Mouse (Mus musculus) cerebellum, adult 2 months (tissue): ENCODE results near the gene Nap1l4.

ENCODE experiments used
- CTCF ChIP-seq: fragments of 200-500 bp; IDR thresholded peaks from 2 replicates; pipeline ENCODE4 v1.5.1; 2011; ENCODE audit warnings: low read depth, mild to moderate bottlenecking, control low read depth, low read length, moderate library complexity, borderline replicate concordance; ENCODE audit not compliant: insufficient read depth
- POLR2A ChIP-seq: fragments of 200-500 bp; IDR thresholded peaks from 2 replicates; pipeline ENCODE4 v1.6.1; 2011; ENCODE audit warnings: low read length, control low read depth, borderline replicate concordance; ENCODE audit not compliant: insufficient read depth

- TF ChIP-seq CTCF (no peak), POLR2A (no peak)
These were observed 35.0 kb downstream of the Nap1l4 start for GRCm38 (mm10) chr7:143513763-143514415.
